8 mouse cellular contexts compared by ENCODE assay signal in the genomic region with DNA sequence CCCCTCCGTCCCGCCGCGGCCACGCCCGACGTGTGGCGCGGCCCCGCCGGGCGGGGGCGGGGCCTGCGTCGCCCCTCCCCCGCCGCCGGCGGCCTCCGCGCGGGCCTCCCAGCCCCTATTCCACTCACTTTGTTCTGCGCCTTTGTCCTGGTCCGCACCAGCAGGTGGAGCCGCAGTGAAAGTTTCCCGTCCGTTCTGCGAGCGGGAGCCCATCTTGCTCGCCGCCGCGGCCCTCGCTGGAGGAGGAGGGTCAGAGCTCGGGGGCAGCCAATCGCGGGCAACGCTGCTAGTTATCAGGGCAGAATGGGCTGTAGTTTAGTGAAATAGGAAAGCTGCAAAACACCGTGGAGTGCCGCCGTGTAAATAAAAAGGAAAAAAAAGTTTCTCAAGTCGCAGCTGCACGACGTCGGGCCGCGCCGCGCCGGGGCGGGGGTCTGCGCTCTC. TPM values are rescaled to one million over a fixed set of nuclear protein-coding genes. Genes with fewer than 3 reads are reported as not detected.
DNase-seq lines count a peak whose midpoint lies in the region; ATAC-seq lines count a peak whose summit lies in the region.

A gene (plus strand): TSS at position 81 of the 444 bp plus-strand sequence.

- H3K79me2 ChIP-seq in macrophage (ENCODE audit: inconsistent target), result peaks cover 39% of the 10 kb centered on the region

- peak within 1 kb of the TSS; percentile 91 for H3K9ac ChIP-seq in hindbrain, embryonic 16.5 days (ENCODE audit: low read depth, low read length)

- DNase-seq in WW6 (ENCODE audit: low read depth, low spot score), result peak; percentile 86
- peak; percentile 92 to 96 for DNase-seq in cerebellum, postnatal 4 days (ENCODE audit: low spot score in 2 of 2)
- peak; percentile 97 for DNase-seq in gastrocnemius, adult 18-20 months (ENCODE audit: low spot score)
- peak; percentile 94 to 97 for DNase-seq in left cerebral cortex, adult 18-20 months (ENCODE audit: low spot score in 2 of 2)
- peak; percentile 98 for DNase-seq in right cerebral cortex, adult 18-20 months
- DNase-seq in urinary bladder, postnatal 10 days (ENCODE audit: low spot score), result peak; percentile 89

- H3K4me2 ChIP-seq in hindbrain, embryonic 16.5 days (ENCODE audit: low read length), result peak within 1 kb of the TSS; percentile 77

- H3K36me3 ChIP-seq in hindbrain, embryonic 16.5 days (ENCODE audit: control insufficient read depth, insufficient read depth, low read length), result no peaks in the 10 kb centered on the region
- no peaks in the 10 kb centered on the region for H3K36me3 ChIP-seq in macrophage (ENCODE audit: inconsistent target)

- H3K27me3 ChIP-seq in hindbrain, embryonic 16.5 days (replicated peaks; ENCODE audit: control insufficient read depth, insufficient read depth, low read length), result no peaks in the 10 kb centered on the region

- under 1% methylated on average over 43 of the region's 52 CpGs for WGBS in hindbrain, embryonic 16.5 days
- whole genome bisulfite sequencing in macrophage (ENCODE audit: missing documents), result 2% methylated on average over 25 of the region's 52 CpGs

- H3K4me3 ChIP-seq in hindbrain, embryonic 16.5 days (ENCODE audit: low read length), result peak within 1 kb of the TSS; percentile 97
- H3K4me3 ChIP-seq in macrophage (ENCODE audit: inconsistent target), result peak within 1 kb of the TSS; percentile 68

- H3K27ac ChIP-seq in hindbrain, embryonic 16.5 days (ENCODE audit: low read depth, low read length), result peak within 1 kb of the TSS; percentile 95
- H3K27ac ChIP-seq in macrophage, result peak within 1 kb of the TSS; percentile 49

- H3K9me3 ChIP-seq in hindbrain, embryonic 16.5 days (ENCODE audit: control insufficient read depth, low read length), result no peaks in the 10 kb centered on the region

- H3K4me1 ChIP-seq in hindbrain, embryonic 16.5 days (ENCODE audit: control insufficient read depth, insufficient read depth, low read depth, low read length), result peaks cover 15% of the 10 kb centered on the region

- peak; percentile 99 for ATAC-seq in hindbrain, embryonic 16.5 days

RNA-seq across cellular contexts. Expression of the gene that starts here (rescaled TPM):
- 10 to 100 TPM; 22.1 to 26.2 TPM for total RNA-seq in gastrocnemius, adult 18-20 months (2021)
- 53.1 and 56.0 TPM in 2 replicates for polyA plus RNA-seq in hindbrain, embryonic 16.5 days (2015; fragmentation: Nextera tagmentation; extraction: Ambion mirVana)
- 10 to 100 TPM; 24.3 to 26.0 TPM for total RNA-seq in left cerebral cortex, adult 18-20 months (2021)
- total RNA-seq in macrophage (2018; cell fraction: chromatin; rRNA removed), result 10 to 100 TPM in 12 of 26 experiments, 1 to 10 TPM in 14; 3.4 to 25.1 (median 9.5) TPM
- total RNA-seq in macrophage (2018; cell fraction: cytosol; rRNA removed), result 10 to 100 TPM in 16 of 26 experiments, 1 to 10 TPM in 10; 6.0 to 16.8 (median 10.9) TPM
- 10 to 100 TPM in 13 of 26 experiments, 1 to 10 TPM in 13; 1.7 to 16.9 (median 9.6) TPM for total RNA-seq in macrophage (2018; cell fraction: nucleus; rRNA removed)
- 8.1 to 13.7 TPM (median 12.4 TPM) in 3 replicates for polyA plus RNA-seq in macrophage (2018)

Comparison
In these comparisons a context has a peak if more than half of its experiments do, and no peak if none do; other contexts are left out.
1. Peak in every context shown above with its lines: DNase-seq, ATAC-seq, H3K4me3 ChIP-seq and H3K27ac ChIP-seq.